Mouse (Mus musculus): Measurements from ENCODE around the gene Khsrp. TPM values are rescaled to one million over a fixed set of nuclear protein-coding genes. Genes with fewer than 3 reads are reported as not detected.

Khsrp gene
- total RNA-seq, 2 experiments from 2014 or later, result 81.4 to 83.4 TPM

GRCm38 (mm10) chr17:56989467-56990114, 41.7 kb downstream of the Khsrp start:
- no peak for DNase-seq
- intact Hi-C loops (cut with DNase I), result loop anchor here (2.0 to 10.0 kb wide), 3 partner anchors 57 to 287 kb away; partner anchors contain the start of genes Gpr108 and Trip10

- DNase-seq, result no peak
- intact Hi-C loops (cut with DNase I), result loop anchor here (5.0 kb wide), 1 partner anchor 57 kb away; no protein-coding TSS in a partner anchor
Observed at GRCm38 (mm10) chr17:56988921-56989430, 42.3 kb downstream of the Khsrp start.

GRCm38 (mm10) chr17:56988441-56988840, 42.9 kb downstream of the Khsrp start:
- no peak for DNase-seq
- intact Hi-C loops (cut with DNase I), result loop anchor here (5.0 kb wide), 1 partner anchor 56 kb away; no protein-coding TSS in a partner anchor

GRCm38 (mm10) chr17:56986105-56986805, 45.1 kb downstream of the Khsrp start:
- DNase-seq, result no peak
- intact Hi-C loops (cut with DNase I), result loop anchor here (5.0 kb wide), 1 partner anchor 54 kb away; no protein-coding TSS in a partner anchor

- intact Hi-C loops (cut with DNase I), result loop anchor here (5.0 kb wide), 1 partner anchor 53 kb away; no protein-coding TSS in a partner anchor
Observed at GRCm38 (mm10) chr17:56985656-56986055, 45.7 kb downstream of the Khsrp start.

GRCm38 (mm10) chr17:56984886-56985285, 46.4 kb downstream of the Khsrp start:
- intact Hi-C loops (cut with DNase I), result loop anchor here (5.0 kb wide), 1 partner anchor 53 kb away; no protein-coding TSS in a partner anchor
- no peak for DNase-seq

More at GRCm38 (mm10) chr17:56985656-56986055, 45.7 kb downstream of the Khsrp start:
- DNase-seq, result no peak

GRCm38 (mm10) chr17:56982013-56982412, 49.3 kb downstream of the Khsrp start, which contains the start of gene Acer1:
TSS of gene Acer1 (minus strand) at chr17:56982126.
- intact Hi-C loops (cut with DNase I), result no loop called here
- no peak for DNase-seq

- intact Hi-C loops (cut with DNase I), result no loop called here
- DNase-seq, result no peak
Observed at GRCm38 (mm10) chr17:56981049-56981448, 50.3 kb downstream of the Khsrp start.

GRCm38 (mm10) chr17:56979524-56979923, 51.8 kb downstream of the Khsrp start:
- intact Hi-C loops (cut with DNase I), result no loop called here

GRCm38 (mm10) chr17:56976531-56977390, 54.6 kb downstream of the Khsrp start:
- DNase-seq, result no peak
- intact Hi-C loops (cut with DNase I), result no loop called here

More at GRCm38 (mm10) chr17:56979524-56979923, 51.8 kb downstream of the Khsrp start:
- no peak for DNase-seq

GRCm38 (mm10) chr17:56975391-56975790, 55.9 kb downstream of the Khsrp start:
- intact Hi-C loops (cut with DNase I), result no loop called here
- DNase-seq, result no peak

GRCm38 (mm10) chr17:56974708-56975240, 56.5 kb downstream of the Khsrp start:
- DNase-seq, result no peak
- intact Hi-C loops (cut with DNase I), result no loop called here

- intact Hi-C loops (cut with DNase I), result no loop called here
- DNase-seq, result no peak
Observed at GRCm38 (mm10) chr17:56973956-56974707, 57.2 kb downstream of the Khsrp start.

Other genes with a start within 250 kb of the Khsrp start
- 10 to 100 TPM in 1 of 2 experiments, 1 to 10 TPM in 1; 6.5 to 10.5 TPM for gene Rfx2, start 200.5 kb downstream of the Khsrp start, total RNA-seq (2021)
- gene Acsbg2, start 157.1 kb downstream of the Khsrp start, total RNA-seq (2021), result not detected
- gene 1700061G19Rik, start 156.0 kb downstream of the Khsrp start, total RNA-seq (2021), result under 1 TPM; 0.10 to 0.12 TPM
- gene Mllt1, start 96.1 kb downstream of the Khsrp start, total RNA-seq (2021), result 10 to 100 TPM; 28.3 to 30.8 TPM
- not detected for gene Acer1, start 49.4 kb downstream of the Khsrp start, total RNA-seq (2021)
- gene Clpp, start 41.2 kb downstream of the Khsrp start, total RNA-seq (2021), result 10 to 100 TPM; 60.1 to 60.6 TPM
- gene Alkbh7, start 34.2 kb downstream of the Khsrp start, total RNA-seq (2021), result 10 to 100 TPM; 46.7 to 50.4 TPM
- gene Pspn, start 31.5 kb downstream of the Khsrp start, total RNA-seq (2021), result not detected
- gene Gtf2f1, start 20.2 kb downstream of the Khsrp start, total RNA-seq (2021), result 10 to 100 TPM; 29.0 to 30.0 TPM
- not detected for gene Gm17949, start 20.1 kb downstream of the Khsrp start, total RNA-seq (2021)
- not detected for gene Slc25a41, start 10.1 kb upstream of the Khsrp start, total RNA-seq (2021)
- gene Crb3, start 27.6 kb upstream of the Khsrp start, total RNA-seq (2021), result under 1 TPM; 0.35 to 0.57 TPM
- gene Slc25a23, start 28.3 kb upstream of the Khsrp start, total RNA-seq (2021), result 10 to 100 TPM; 75.0 to 86.6 TPM
- 1 to 10 TPM; 1.3 to 2.3 TPM for gene Dennd1c, start 47.0 kb upstream of the Khsrp start, total RNA-seq (2021)
- gene Tubb4a, start 56.3 kb upstream of the Khsrp start, total RNA-seq (2021), result 1 to 10 TPM; 7.0 to 7.4 TPM
- gene Tnfsf9, start 73.8 kb upstream of the Khsrp start, total RNA-seq (2021), result under 1 TPM; 0.67 to 0.79 TPM
- gene Cd70, start 118.3 kb upstream of the Khsrp start, total RNA-seq (2021), result not detected
- gene Tnfsf14, start 162.7 kb upstream of the Khsrp start, total RNA-seq (2021), result not detected
- 10 to 100 TPM; 42.3 to 66.3 TPM for gene C3, start 196.6 kb upstream of the Khsrp start, total RNA-seq (2021)
- 10 to 100 TPM; 26.5 TPM for gene Gpr108, start 216.9 kb upstream of the Khsrp start, total RNA-seq (2021)
- gene Trip10, start 217.9 kb upstream of the Khsrp start, total RNA-seq (2021), result 10 to 100 TPM; 57.8 to 72.1 TPM
- gene Vav1, start 247.6 kb upstream of the Khsrp start, total RNA-seq (2021), result 1 to 10 TPM; 1.4 to 2.3 TPM

All from heart, postnatal 10 days (tissue).